Mouse (Mus musculus) heart, embryonic 11.5 days (tissue): ENCODE measurements around the gene Ly6g6f. TPM values are rescaled to one million over a fixed set of nuclear protein-coding genes. Genes with fewer than 3 reads are reported as not detected.

Experiments used
- ATAC-seq: fragments of 200-750 bp; cut with Nextera tagmentation; replicated peaks from 2 replicates; pipeline ENCODE4 v1.8.0; 2017; ENCODE audit warnings: moderate library complexity; ENCODE audit not compliant: insufficient number of reproducible peaks, low FRiP score, low TSS enrichment
- H3K27ac ChIP-seq: fragments of 300-500 bp; sonication (generic); 2 replicates; pipeline ENCODE4 v1.5.1; 2014; ENCODE audit warnings: mild to moderate bottlenecking, low read depth, low read length
- H3K27me3 ChIP-seq: fragments of 300-500 bp; sonication (generic); 2 replicates; pipeline ENCODE4 v1.6.1; 2014; ENCODE audit warnings: mild to moderate bottlenecking, low read length, mixed read lengths; ENCODE audit not compliant: control insufficient read depth, insufficient read depth
- H3K36me3 ChIP-seq: fragments of 300-500 bp; sonication (generic); 2 replicates; pipeline ENCODE4 v1.6.1; 2014; ENCODE audit warnings: mild to moderate bottlenecking, low read length, moderate library complexity, mixed read lengths; ENCODE audit not compliant: control insufficient read depth, insufficient read depth
- H3K4me1 ChIP-seq: fragments of 300-500 bp; sonication (generic); 2 replicates; pipeline ENCODE4 v1.6.1; 2014; ENCODE audit warnings: low read length; ENCODE audit not compliant: control insufficient read depth, insufficient read depth
- H3K4me2 ChIP-seq: fragments of 300-500 bp; sonication (generic); 2 replicates; pipeline ENCODE4 v1.6.1; 2014; ENCODE audit warnings: mild to moderate bottlenecking, moderate library complexity
- H3K4me3 ChIP-seq: fragments of 300-500 bp; sonication (generic); 2 replicates; pipeline ENCODE4 v1.5.1; 2014; ENCODE audit warnings: low read depth, low read length
- H3K9ac ChIP-seq: fragments of 300-500 bp; sonication (generic); 2 replicates; pipeline ENCODE4 v1.6.1; 2014; ENCODE audit warnings: mild to moderate bottlenecking, low read depth, low read length, moderate library complexity
- H3K9me3 ChIP-seq: fragments of 300-500 bp; sonication (generic); replicated peaks from 2 replicates; pipeline ENCODE4 v1.6.1; 2016; ENCODE audit warnings: low read length; ENCODE audit not compliant: control insufficient read depth
- WGBS: fragments of 180-500 bp; shearing (Covaris S2); extraction: QIAGEN DNeasy Blood & Tissue Kit; methylation state at CpG from one replicate; pipeline ENCODE4 v1.1.7; 2014; ENCODE audit not compliant: insufficient replicate concordance; 5-methylcytosine and 5-hydroxymethylcytosine counted together
- polyA plus RNA-seq: library from polyadenylated mRNA; unstranded; fragments of >200 nt; fragmentation: Nextera tagmentation; extraction: Ambion mirVana; gene quantifications from 2 replicates; pipeline ENCODE4 v1.2.1, GENCODE M21; 2014

Ly6g6f gene
- polyA plus RNA-seq, 1 experiment from 2014 or later: 1.8 TPM

- ATAC-seq: no peak
- peak overlapping the region; percentile 35; the same call in 1 of the 2 replicates for H3K27ac ChIP-seq
- no peak overlapping the region; the same call in 1 of the 2 replicates for H3K4me3 ChIP-seq
- peaks cover 19% of the 10 kb centered on the region for H3K4me1 ChIP-seq
- H3K9me3 ChIP-seq: no peaks in the 10 kb centered on the region
- H3K4me2 ChIP-seq: peak overlapping the region; percentile 67
- H3K27me3 ChIP-seq: no peaks in the 10 kb centered on the region
- H3K9ac ChIP-seq: peak overlapping the region; percentile 72
- WGBS: 43% methylated on average over 2 of the region's 2 CpGs
- H3K36me3 ChIP-seq: no peaks in the 10 kb centered on the region
These were observed 8.1 kb downstream of the Ly6g6f start for GRCm38 (mm10) chr17:35077285-35077684.

GRCm38 (mm10) chr17:35076507-35077176 is 8.8 kb downstream of the Ly6g6f start, which contains the start of gene Ly6g6e:
TSS of gene Ly6g6e (plus strand) at chr17:35076902.
- peaks cover 19% of the 10 kb centered on the region for H3K4me1 ChIP-seq
- no peak for ATAC-seq
- peak within 1 kb of the TSS; percentile 67 for H3K4me2 ChIP-seq
- peak within 1 kb of the TSS; percentile 72 for H3K9ac ChIP-seq
- WGBS: 30% methylated on average over 10 of the region's 10 CpGs
- H3K36me3 ChIP-seq: no peaks in the 10 kb centered on the region
- peak within 1 kb of the TSS; percentile 32 for H3K4me3 ChIP-seq
- H3K27ac ChIP-seq: peak within 1 kb of the TSS; percentile 35; the same call in 1 of the 2 replicates
- no peaks in the 10 kb centered on the region for H3K27me3 ChIP-seq
- no peaks in the 10 kb centered on the region for H3K9me3 ChIP-seq

GRCm38 (mm10) chr17:35074097-35074496 is 11.3 kb downstream of the Ly6g6f start:
- no peak overlapping the region for H3K9ac ChIP-seq
- H3K27ac ChIP-seq: no peak overlapping the region
- no peak overlapping the region for H3K4me2 ChIP-seq
- peaks cover 14% of the 10 kb centered on the region; the same call in 1 of the 2 replicates for H3K4me1 ChIP-seq
- H3K27me3 ChIP-seq: no peaks in the 10 kb centered on the region
- ATAC-seq: no peak
- WGBS: 43% methylated on average over 17 of the region's 17 CpGs
- no peaks in the 10 kb centered on the region for H3K36me3 ChIP-seq
- no peak overlapping the region for H3K4me3 ChIP-seq
- H3K9me3 ChIP-seq: no peaks in the 10 kb centered on the region

GRCm38 (mm10) chr17:35071454-35071853 is 14.0 kb downstream of the Ly6g6f start:
- no peaks in the 10 kb centered on the region for H3K9me3 ChIP-seq
- 0 out of 2 replicates have a peak, but pooled peaks cover 4% of the 10 kb centered on the region for H3K4me1 ChIP-seq
- ATAC-seq: no peak
- H3K36me3 ChIP-seq: no peaks in the 10 kb centered on the region
- no peak overlapping the region for H3K27ac ChIP-seq
- WGBS: 77% methylated on average over 9 of the region's 9 CpGs
- H3K4me3 ChIP-seq: no peak overlapping the region
- no peak overlapping the region for H3K9ac ChIP-seq
- no peak overlapping the region for H3K4me2 ChIP-seq
- H3K27me3 ChIP-seq: peaks cover 17% of the 10 kb centered on the region

- ATAC-seq: no peak
These were observed 14.7 kb downstream of the Ly6g6f start for GRCm38 (mm10) chr17:35070556-35071229.

GRCm38 (mm10) chr17:35068213-35068914 is 17.0 kb downstream of the Ly6g6f start:
- no peaks in the 10 kb centered on the region for H3K9me3 ChIP-seq
- peaks cover 45% of the 10 kb centered on the region for H3K27me3 ChIP-seq
- no peak overlapping the region for H3K4me3 ChIP-seq
- peaks cover 14% of the 10 kb centered on the region for H3K4me1 ChIP-seq
- no peak overlapping the region for H3K9ac ChIP-seq
- no peak overlapping the region for H3K4me2 ChIP-seq
- H3K36me3 ChIP-seq: no peaks in the 10 kb centered on the region
- no peak overlapping the region for H3K27ac ChIP-seq
- ATAC-seq: no peak
- WGBS: 73% methylated on average over 17 of the region's 17 CpGs

More at GRCm38 (mm10) chr17:35070556-35071229, 14.7 kb downstream of the Ly6g6f start:
- Histone ChIP-seq H3K4me1 (peaks cover 4% of the 10 kb centered on the region; the same call in 1 of the 2 replicates), H3K9me3 (no peaks in the 10 kb centered on the region), H3K4me2 (no peak overlapping the region), H3K9ac (no peak overlapping the region), H3K4me3 (no peak overlapping the region), H3K27ac (no peak overlapping the region), H3K36me3 (no peaks in the 10 kb centered on the region), H3K27me3 (peaks cover 25% of the 10 kb centered on the region)
- WGBS: 49% methylated on average over 6 of the region's 6 CpGs

GRCm38 (mm10) chr17:35066084-35066483 is 19.3 kb downstream of the Ly6g6f start, which contains the start of gene Mpig6b:
TSS of gene Mpig6b (minus strand) at chr17:35066184.
- Histone ChIP-seq H3K9me3 (no peaks in the 10 kb centered on the region), H3K4me2 (peak within 1 kb of the TSS; percentile 66), H3K27me3 (peaks cover 50% of the 10 kb centered on the region), H3K36me3 (peaks cover 9% of the 10 kb centered on the region), H3K9ac (peak within 1 kb of the TSS; percentile 52; the same call in 1 of the 2 replicates), H3K27ac (no peak within 1 kb of the TSS), H3K4me3 (peak within 1 kb of the TSS; percentile 38), H3K4me1 (peaks cover 14% of the 10 kb centered on the region)
- ATAC-seq: no peak
- 36% methylated on average over 10 of the region's 10 CpGs for WGBS
